Mouse (Mus musculus) kidney, postnatal 25 days (tissue): Measurements from ENCODE around the gene Cdh23.

Experiments used
- DNase-seq, 2 experiments: peaks; one replicate each; pipeline ENCODE4 v3.0.0; 2021; ENCODE audit warnings: mixed read lengths in 2 of 2

The Cdh23 gene

GRCm38 (mm10) chr10:60574851-60575250 lies 121.4 kb downstream of the Cdh23 start:
- DNase-seq: no peak

GRCm38 (mm10) chr10:60571491-60571890 lies 124.8 kb downstream of the Cdh23 start:
- DNase-seq: no peak

- no peak for DNase-seq
These were observed 129.8 kb downstream of the Cdh23 start for GRCm38 (mm10) chr10:60566369-60567037.

GRCm38 (mm10) chr10:60564136-60564535 lies 132.2 kb downstream of the Cdh23 start:
- DNase-seq: no peak

GRCm38 (mm10) chr10:60562946-60563345 lies 133.3 kb downstream of the Cdh23 start:
- DNase-seq: no peak

- peak; percentile 4 to 69 for DNase-seq
These were observed 137.8 kb downstream of the Cdh23 start for GRCm38 (mm10) chr10:60558491-60558927.

- DNase-seq: no peak
These were observed 143.2 kb downstream of the Cdh23 start for GRCm38 (mm10) chr10:60552951-60553635.

GRCm38 (mm10) chr10:60539164-60539914 lies 157.0 kb downstream of the Cdh23 start:
- DNase-seq: no peak

- DNase-seq: peak in 1 of 2 experiments; percentile 3
These were observed 160.0 kb downstream of the Cdh23 start for GRCm38 (mm10) chr10:60536098-60536811.

- DNase-seq: no peak
These were observed 163.8 kb downstream of the Cdh23 start for GRCm38 (mm10) chr10:60532502-60532901.

GRCm38 (mm10) chr10:60531349-60531748 lies 164.9 kb downstream of the Cdh23 start:
- DNase-seq: peak in 1 of 2 experiments; percentile 73

GRCm38 (mm10) chr10:60530633-60531032 lies 165.7 kb downstream of the Cdh23 start:
- DNase-seq: no peak

GRCm38 (mm10) chr10:60527949-60528348 lies 168.3 kb downstream of the Cdh23 start:
- DNase-seq: no peak

- no peak for DNase-seq
These were observed 171.2 kb downstream of the Cdh23 start for GRCm38 (mm10) chr10:60525081-60525480.

GRCm38 (mm10) chr10:60516286-60516685 lies 180.0 kb downstream of the Cdh23 start:
- DNase-seq: no peak

- no peak for DNase-seq
These were observed 197.8 kb downstream of the Cdh23 start for GRCm38 (mm10) chr10:60498538-60498937.

GRCm38 (mm10) chr10:60495070-60495469 lies 201.2 kb downstream of the Cdh23 start:
- peak; percentile 3 to 45 for DNase-seq

- no peak for DNase-seq
These were observed 204.8 kb downstream of the Cdh23 start for GRCm38 (mm10) chr10:60491538-60491937.

- no peak for DNase-seq
These were observed 214.9 kb downstream of the Cdh23 start for GRCm38 (mm10) chr10:60481381-60481780.

GRCm38 (mm10) chr10:60474549-60474948 lies 221.7 kb downstream of the Cdh23 start:
- no peak for DNase-seq

- DNase-seq: no peak
These were observed 222.4 kb downstream of the Cdh23 start for GRCm38 (mm10) chr10:60473782-60474322.

- no peak for DNase-seq
These were observed 228.5 kb downstream of the Cdh23 start for GRCm38 (mm10) chr10:60467752-60468151.
